Mouse (Mus musculus) C2C12 (cell line): Measurements from ENCODE around the gene Anxa5.

Experiments used
- CEBPB ChIP-seq: IDR thresholded peaks from one replicate; pipeline ENCODE4 v1.6.1; 2011; ENCODE audit warnings: low read depth, mild to moderate bottlenecking, control low read depth, moderate library complexity
- CTCF ChIP-seq: IDR thresholded peaks from one replicate; pipeline ENCODE4 v1.5.1; 2011; ENCODE audit not compliant: control insufficient read depth, insufficient read depth, insufficient read length
- USF1 ChIP-seq: IDR thresholded peaks from one replicate; pipeline ENCODE4 v1.6.1; 2011; ENCODE audit warnings: low read depth, mild to moderate bottlenecking, control low read depth, moderate library complexity

DNA sequence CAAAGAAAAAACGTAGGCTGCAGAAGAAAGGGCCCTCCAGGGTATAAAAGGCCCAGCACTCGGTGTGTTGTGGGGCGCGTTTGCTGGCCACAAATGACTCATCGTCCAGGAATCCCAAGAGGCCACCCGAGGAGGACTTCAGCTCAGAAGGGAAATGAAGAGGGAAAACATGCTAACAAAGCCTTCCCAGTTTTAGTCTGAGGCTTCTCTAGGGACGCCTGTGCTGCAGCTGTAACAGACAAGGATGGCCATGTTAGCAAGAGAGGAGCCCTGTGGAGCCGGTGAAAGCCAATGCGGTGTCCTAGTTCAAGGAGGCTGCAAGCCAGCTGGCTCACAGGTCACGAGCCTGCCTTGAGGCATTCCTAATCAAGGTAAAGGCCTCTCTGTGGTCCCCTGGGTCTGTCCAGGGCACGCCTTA lies 6.1 kb upstream of the Anxa5 start:
- TF ChIP-seq CTCF (no peak), CEBPB (no peak), USF1 (no peak)
